Mouse (Mus musculus): Measurements from ENCODE around the gene Tbc1d1.

GRCm38 (mm10) chr5:64381538-64381937, 225.4 kb downstream of the Tbc1d1 start:
- TF ChIP-seq CTCF (IDR thresholded peaks at IDR 0.05; ENCODE audit: low read depth), result no peak
- TF ChIP-seq EP300 (IDR thresholded peaks at IDR 0.05; ENCODE audit: low read depth), result no peak
